Mouse (Mus musculus) stomach, embryonic 16.5 days (tissue): ENCODE measurements around the gene Pacsin3. TPM values are rescaled to one million over a fixed set of nuclear protein-coding genes. Genes with fewer than 3 reads are reported as not detected.

Experiments
- ATAC-seq: fragments of 200-750 bp; cut with Nextera tagmentation; 2 replicates; pipeline ENCODE4 v1.8.0; 2017; ENCODE audit warnings: moderate number of reproducible peaks, moderate TSS enrichment; ENCODE audit not compliant: insufficient read depth, low FRiP score
- H3K27ac ChIP-seq: fragments of 300-500 bp; sonication (generic); 2 replicates; pipeline ENCODE4 v1.5.1; 2014; ENCODE audit warnings: low read length
- H3K27me3 ChIP-seq: fragments of 300-500 bp; sonication (generic); 2 replicates; pipeline ENCODE4 v1.6.1; 2014; ENCODE audit warnings: low read length, control low read depth, mixed read lengths; ENCODE audit not compliant: control insufficient read depth, insufficient read depth
- H3K36me3 ChIP-seq: fragments of 300-500 bp; sonication (generic); 2 replicates; pipeline ENCODE4 v1.6.1; 2014; ENCODE audit warnings: low read length; ENCODE audit not compliant: control insufficient read depth, insufficient read depth
- H3K4me1 ChIP-seq: fragments of 300-500 bp; sonication (generic); 2 replicates; pipeline ENCODE4 v1.6.1; 2014; ENCODE audit warnings: low read length, control low read depth, mixed read lengths; ENCODE audit not compliant: control insufficient read depth, insufficient read depth
- H3K4me2 ChIP-seq: fragments of 300-500 bp; sonication (generic); 2 replicates; pipeline ENCODE4 v1.6.1; 2014; ENCODE audit warnings: low read depth, low read length, mixed read lengths
- H3K4me3 ChIP-seq: fragments of 300-500 bp; sonication (generic); replicated peaks from 2 replicates; pipeline ENCODE4 v1.5.1; 2014; ENCODE audit warnings: mild to moderate bottlenecking, low read length
- H3K9ac ChIP-seq: fragments of 300-500 bp; sonication (generic); 2 replicates; pipeline ENCODE4 v1.6.1; 2014; ENCODE audit warnings: low read length
- H3K9me3 ChIP-seq: fragments of 300-500 bp; sonication (generic); replicated peaks from 2 replicates; pipeline ENCODE4 v1.6.1; 2016; ENCODE audit warnings: low read length, control low read depth; ENCODE audit not compliant: control insufficient read depth
- WGBS: fragments of 180-500 bp; shearing (Covaris S2); extraction: QIAGEN DNeasy Blood & Tissue Kit; methylation state at CpG from one replicate; pipeline ENCODE4 v1.1.7; 2014; 5-methylcytosine and 5-hydroxymethylcytosine counted together
- polyA plus RNA-seq: library from polyadenylated mRNA; unstranded; fragments of >200 nt; fragmentation: Nextera tagmentation; extraction: Ambion mirVana; gene quantifications from 2 replicates; pipeline ENCODE4 v1.2.1, GENCODE M21; 2015

The Pacsin3 gene
- polyA plus RNA-seq, 1 experiment from 2014 or later: 65.5 TPM

GRCm38 (mm10) chr2:91308680-91309079, 52.9 kb downstream of the Pacsin3 start:
- no peak overlapping the region for H3K4me3 ChIP-seq
- H3K27ac ChIP-seq: no peak overlapping the region
- no peaks in the 10 kb centered on the region for H3K9me3 ChIP-seq
- H3K4me1 ChIP-seq: 0 out of 2 replicates have a peak, but pooled peaks cover 6% of the 10 kb centered on the region
- no peaks in the 10 kb centered on the region for H3K27me3 ChIP-seq
- H3K4me2 ChIP-seq: no peak overlapping the region
- no peak for ATAC-seq
- H3K9ac ChIP-seq: no peak overlapping the region
- 21% methylated on average over 5 of the region's 5 CpGs for WGBS
- no peaks in the 10 kb centered on the region for H3K36me3 ChIP-seq

- H3K4me2 ChIP-seq: no peak overlapping the region
- H3K36me3 ChIP-seq: no peaks in the 10 kb centered on the region
- no peak overlapping the region for H3K4me3 ChIP-seq
- H3K4me1 ChIP-seq: 0 out of 2 replicates have a peak, but pooled peaks cover 6% of the 10 kb centered on the region
- no peak for ATAC-seq
- 61% methylated on average over 3 of the region's 3 CpGs for WGBS
- no peaks in the 10 kb centered on the region for H3K9me3 ChIP-seq
- H3K27me3 ChIP-seq: no peaks in the 10 kb centered on the region
- H3K9ac ChIP-seq: no peak overlapping the region
- no peak overlapping the region for H3K27ac ChIP-seq
Measured at GRCm38 (mm10) chr2:91309546-91309945, 53.8 kb downstream of the Pacsin3 start.

GRCm38 (mm10) chr2:91312578-91313311, 57.0 kb downstream of the Pacsin3 start:
- Histone ChIP-seq H3K4me3 (no peak overlapping the region), H3K4me2 (no peak overlapping the region), H3K9ac (no peak overlapping the region), H3K4me1 (0 out of 2 replicates have a peak, but pooled peaks cover 6% of the 10 kb centered on the region), H3K27me3 (no peaks in the 10 kb centered on the region), H3K27ac (0 out of 2 replicates have a peak overlapping the region, but pooled peaks have one; percentile 0), H3K36me3 (no peaks in the 10 kb centered on the region), H3K9me3 (no peaks in the 10 kb centered on the region)
- ATAC-seq: peak; percentile 71; the same call in 1 of the 2 replicates
- 48% methylated on average over 10 of the region's 10 CpGs for WGBS

- 80% methylated on average over 7 of the region's 7 CpGs for WGBS
- H3K27ac ChIP-seq: no peak overlapping the region
Measured at GRCm38 (mm10) chr2:91314184-91314583, 58.4 kb downstream of the Pacsin3 start.

More at GRCm38 (mm10) chr2:91314184-91314583, 58.4 kb downstream of the Pacsin3 start:
- no peak for ATAC-seq
- H3K9ac ChIP-seq: no peak overlapping the region
- no peaks in the 10 kb centered on the region for H3K4me1 ChIP-seq
- no peaks in the 10 kb centered on the region for H3K36me3 ChIP-seq
- no peaks in the 10 kb centered on the region for H3K9me3 ChIP-seq
- no peak overlapping the region for H3K4me3 ChIP-seq
- no peaks in the 10 kb centered on the region for H3K27me3 ChIP-seq
- H3K4me2 ChIP-seq: no peak overlapping the region

Other genes starting within 250 kb of the Pacsin3 start
- 1.5 and 4.8 TPM in 2 replicates for gene Rapsn, start 220.3 kb upstream of the Pacsin3 start, polyA plus RNA-seq
- gene Psmc3, start 201.9 kb upstream of the Pacsin3 start, polyA plus RNA-seq: 264 and 286 TPM in 2 replicates
- 43.7 and 51.3 TPM in 2 replicates for gene Slc39a13, start 185.5 kb upstream of the Pacsin3 start, polyA plus RNA-seq
- gene Spi1, start 173.6 kb upstream of the Pacsin3 start, polyA plus RNA-seq: 5.1 and 6.7 TPM in 2 replicates
- gene Mybpc3, start 137.8 kb upstream of the Pacsin3 start, polyA plus RNA-seq: 0.17 and 0.54 TPM in 2 replicates
- gene Madd, start 72.1 kb upstream of the Pacsin3 start, polyA plus RNA-seq: 14.3 and 17.2 TPM in 2 replicates
- 3.5 and 4.2 TPM in 2 replicates for gene Nr1h3, start 53.1 kb upstream of the Pacsin3 start, polyA plus RNA-seq
- 23.1 and 24.5 TPM in 2 replicates for gene Acp2, start 53.1 kb upstream of the Pacsin3 start, polyA plus RNA-seq
- 17.1 and 20.5 TPM in 2 replicates for gene Ddb2, start 19.0 kb upstream of the Pacsin3 start, polyA plus RNA-seq
- 82.0 and 82.3 TPM in 2 replicates for gene Arfgap2, start 9.0 kb downstream of the Pacsin3 start, polyA plus RNA-seq
- 42.3 and 45.1 TPM in 2 replicates for gene 1110051M20Rik, start 188.8 kb downstream of the Pacsin3 start, polyA plus RNA-seq
- gene Lrp4, start 201.6 kb downstream of the Pacsin3 start, polyA plus RNA-seq: 5.4 and 5.6 TPM in 2 replicates